Mouse (Mus musculus) urinary bladder, postnatal 10 days (tissue): ENCODE data around the gene Sarnp.

Source experiments
- DNase-seq: peaks from one replicate; pipeline ENCODE4 v3.0.0; 2022; ENCODE audit warnings: low spot score

Gene Sarnp

DNA sequence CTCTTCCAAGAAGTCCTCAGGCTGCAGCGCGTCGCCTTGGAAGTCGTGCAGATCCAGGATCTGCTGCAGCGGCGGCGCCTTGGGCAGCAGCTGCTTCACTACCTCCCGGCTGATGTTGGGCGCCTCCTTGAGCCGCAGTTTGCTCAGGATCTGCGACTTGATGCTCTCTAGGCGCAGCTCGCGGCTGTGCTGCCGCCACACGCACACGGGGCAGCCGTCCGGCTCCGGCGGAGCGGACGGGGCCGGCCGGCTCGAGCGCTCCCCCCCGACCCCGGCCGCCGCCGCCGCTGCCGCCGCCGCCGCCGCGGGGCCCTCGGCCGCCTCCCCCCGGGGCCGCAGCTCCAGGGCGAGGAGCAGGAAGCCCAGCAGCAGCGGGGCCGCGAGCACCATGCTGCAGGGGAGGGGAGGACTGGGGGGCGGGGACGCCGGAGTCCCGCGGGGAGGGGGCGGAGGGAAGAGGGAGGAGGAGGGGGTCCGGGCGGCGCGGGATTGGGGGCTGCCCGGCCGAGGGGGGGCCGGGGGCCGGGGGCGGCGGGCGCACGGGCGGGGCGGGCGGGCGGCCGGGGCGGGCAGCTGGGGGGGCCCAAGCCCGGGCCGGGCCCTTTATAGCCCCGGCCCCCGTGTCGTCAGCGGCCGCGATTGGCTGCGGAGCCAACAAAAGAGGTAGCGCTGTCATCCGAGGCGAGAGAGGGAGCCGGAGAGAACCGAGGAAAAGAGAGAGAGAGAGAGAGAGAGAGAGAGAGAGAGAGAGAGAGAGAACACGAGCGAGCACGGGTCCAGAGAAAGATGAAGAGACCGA is 74.4 kb downstream of the Sarnp start, which contains the start of gene Gdf11:
Gene Gdf11, minus strand, starts transcription at position 423 of the 799 bp plus-strand sequence.
- no peak for DNase-seq

DNA sequence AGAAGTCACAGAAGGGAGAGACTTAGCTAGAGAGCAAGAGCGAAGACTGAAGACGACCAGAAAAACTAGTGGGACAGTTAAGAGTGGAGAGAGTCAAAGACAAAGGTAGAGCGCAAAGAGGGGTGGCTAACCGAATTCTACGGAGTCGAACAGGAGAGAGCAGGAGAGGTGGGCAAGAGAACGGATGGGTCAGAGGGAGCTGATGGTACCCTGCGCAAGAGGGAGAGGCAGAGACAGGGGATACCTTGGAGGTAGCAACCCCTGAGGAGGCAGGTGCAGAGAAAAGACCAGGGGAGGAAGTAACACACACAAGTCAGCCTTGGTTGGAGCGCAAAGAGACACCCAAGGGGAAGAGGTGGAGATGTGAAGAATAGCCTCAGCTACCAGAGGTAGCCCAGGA is 75.1 kb downstream of the Sarnp start:
- DNase-seq = no peak

DNA sequence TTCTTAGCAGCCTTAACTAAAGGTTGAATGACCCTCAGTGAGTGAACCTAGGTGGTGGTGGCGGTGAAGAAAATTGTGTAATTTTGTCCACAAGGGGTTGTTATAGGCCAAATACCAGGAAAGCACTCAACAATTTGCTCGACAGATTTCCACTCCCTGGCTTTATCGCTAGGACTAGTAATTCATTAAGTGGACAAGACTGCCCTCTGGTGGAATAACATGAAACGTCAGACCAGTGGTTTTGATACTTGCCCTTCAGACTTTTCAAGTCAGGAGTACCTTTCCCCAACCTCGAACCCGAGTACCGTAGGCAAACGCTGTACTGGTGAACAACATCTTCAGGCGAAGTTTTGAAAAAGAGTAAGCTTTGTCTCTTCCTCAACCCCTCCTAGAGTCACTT is 78.3 kb downstream of the Sarnp start:
- no peak for DNase-seq

DNA sequence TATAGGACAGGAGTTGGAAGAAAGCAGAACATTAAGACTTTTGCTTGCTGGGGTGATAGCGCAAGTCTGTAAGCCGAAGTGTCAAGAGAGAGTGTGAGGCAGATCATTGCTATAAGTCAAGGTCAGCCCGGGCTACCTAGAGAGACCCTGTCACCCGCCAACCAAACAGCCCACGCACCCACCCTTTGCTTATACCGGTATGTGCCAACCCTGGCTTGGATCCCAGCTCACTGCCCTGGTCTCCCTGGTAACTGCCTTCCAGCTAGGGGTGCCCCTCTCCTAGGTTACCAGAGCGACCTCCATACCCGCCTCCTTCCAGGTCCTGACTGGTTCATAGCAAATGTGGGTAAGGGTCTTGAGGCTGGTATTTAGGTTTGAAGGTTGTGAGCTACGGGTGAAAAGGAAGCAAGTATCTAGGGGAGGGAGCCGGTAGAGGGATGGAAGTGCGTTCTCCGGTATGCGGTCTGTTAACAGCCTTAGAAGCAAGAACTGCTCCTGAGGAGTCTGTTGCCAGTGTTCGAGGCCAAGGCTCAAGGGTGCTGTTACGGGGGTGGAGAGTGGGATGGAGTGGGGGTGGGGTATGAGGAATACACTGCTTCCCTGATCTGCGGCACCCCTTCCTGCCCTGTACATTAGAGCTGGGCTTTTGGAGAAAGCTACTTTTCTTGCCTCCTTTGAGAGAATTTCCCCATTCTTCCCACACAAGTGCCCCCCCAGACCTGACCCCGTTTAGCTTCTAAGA is 79.0 kb downstream of the Sarnp start:
- no peak for DNase-seq

DNA sequence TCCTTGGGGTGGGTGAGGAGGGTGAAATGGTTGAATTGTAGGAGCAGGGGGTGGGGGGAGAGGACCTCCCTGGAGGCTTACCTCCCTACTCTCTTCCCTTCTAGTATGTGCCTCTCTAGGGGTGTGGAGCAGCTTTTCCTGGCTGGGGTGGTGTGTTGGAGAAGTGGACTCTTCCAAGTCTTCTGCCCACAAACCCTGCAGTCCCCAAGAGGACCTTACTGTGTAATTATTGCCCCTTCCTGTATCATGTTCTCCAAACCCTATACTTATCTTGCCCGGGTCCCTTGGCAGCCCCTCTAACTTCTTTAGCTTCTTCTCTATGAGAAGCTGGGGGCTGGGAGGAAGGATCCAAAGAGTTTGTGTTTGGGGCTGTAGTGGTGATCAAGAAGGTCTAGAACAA is 79.7 kb downstream of the Sarnp start:
- no peak for DNase-seq

DNA sequence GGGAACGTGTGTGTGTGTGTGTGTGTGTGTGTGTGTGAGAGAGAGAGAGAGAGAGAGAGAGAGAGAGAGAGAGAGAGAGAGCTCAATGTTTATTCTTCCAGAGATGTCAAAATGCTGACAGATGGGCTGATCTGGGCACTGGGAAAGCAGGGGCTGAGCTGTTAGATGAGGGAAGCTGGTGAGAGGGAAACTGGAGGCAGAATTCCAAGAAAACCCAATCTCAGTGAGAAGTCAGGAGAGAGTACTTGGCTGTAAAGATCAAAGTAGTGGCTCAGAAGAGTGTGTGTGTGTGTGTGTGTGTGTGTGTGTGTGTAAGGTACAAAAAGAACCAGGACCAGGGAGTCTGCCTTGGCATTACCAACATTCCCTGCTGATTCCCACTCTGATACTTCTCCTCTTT is 80.4 kb downstream of the Sarnp start:
- DNase-seq = no peak

DNA sequence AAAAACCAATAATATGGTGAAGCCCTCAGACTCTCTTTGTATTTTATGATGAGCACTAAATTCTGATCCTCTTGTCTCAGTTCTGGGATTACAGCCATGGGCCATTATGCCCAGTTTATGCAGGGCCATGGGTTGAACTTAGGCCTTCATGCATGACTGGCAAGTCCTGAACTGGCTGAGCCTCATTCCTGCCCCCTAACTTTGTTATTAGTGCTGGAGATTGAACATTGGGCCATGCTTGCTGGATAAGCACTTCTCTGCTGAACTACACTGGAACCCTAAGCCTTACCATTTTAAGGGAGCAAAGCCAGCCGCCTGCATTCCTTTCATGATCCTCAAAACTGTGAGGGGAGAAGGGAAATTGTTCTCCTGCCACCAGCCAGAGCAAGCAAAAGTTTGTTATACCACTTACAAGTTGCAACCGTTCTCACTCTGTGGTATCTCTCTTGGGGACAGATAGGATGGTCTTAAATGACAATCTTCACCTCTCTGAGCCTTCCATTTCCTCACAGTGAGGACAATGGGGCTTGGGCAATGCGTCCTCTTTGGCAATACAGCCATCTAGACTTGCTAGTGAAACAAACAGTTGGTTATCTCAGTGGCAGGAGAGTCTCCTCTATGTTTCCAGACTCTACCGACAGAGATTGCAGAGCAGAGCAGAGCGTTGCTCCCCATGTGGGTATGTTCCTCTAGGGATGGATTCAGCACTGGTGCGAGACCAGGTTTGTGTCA is 82.8 kb downstream of the Sarnp start:
- no peak for DNase-seq

DNA sequence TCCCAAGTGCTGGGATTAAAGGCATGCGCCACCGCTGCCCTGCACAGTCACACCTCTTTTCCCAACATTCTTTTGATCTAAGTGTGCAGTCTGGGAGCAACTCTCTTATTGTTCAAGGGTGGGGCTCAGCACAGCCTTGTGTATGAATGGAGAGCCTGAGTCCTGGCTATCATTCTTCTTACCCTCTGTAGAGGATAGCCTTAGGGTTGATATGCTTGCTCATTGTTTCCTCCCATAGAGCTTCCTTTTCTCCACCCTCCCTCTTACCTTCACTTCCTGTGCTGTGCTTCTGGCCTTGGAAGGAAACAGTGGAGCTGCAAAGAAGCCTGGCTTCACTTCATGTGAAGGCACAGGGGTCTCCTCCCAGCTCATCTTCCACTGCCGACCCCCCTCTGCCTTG is 83.6 kb downstream of the Sarnp start, which contains the start of gene Cd63:
Gene Cd63, plus strand, starts transcription at position 292 of the 400 bp plus-strand sequence.
- DNase-seq = no peak

DNA sequence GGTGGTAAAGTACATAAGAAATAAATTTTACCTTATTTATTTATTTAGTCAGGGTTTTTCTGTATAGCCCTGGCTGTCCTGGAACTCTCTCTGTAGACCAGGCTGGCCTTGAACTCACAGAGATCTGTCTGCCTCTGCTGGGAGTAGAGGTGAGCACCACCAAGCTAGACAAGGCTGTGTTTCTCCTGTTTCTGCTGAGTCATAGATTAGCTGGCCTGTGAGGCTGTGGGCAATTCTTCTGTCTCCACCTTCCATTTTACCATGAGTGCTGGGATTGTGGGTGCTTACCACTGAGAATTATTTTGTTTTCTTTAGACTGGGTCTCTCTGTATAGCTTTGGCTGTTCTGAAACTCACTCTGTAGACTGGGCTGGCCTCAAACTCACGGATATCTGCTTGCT is 84.3 kb downstream of the Sarnp start:
- no peak for DNase-seq

DNA sequence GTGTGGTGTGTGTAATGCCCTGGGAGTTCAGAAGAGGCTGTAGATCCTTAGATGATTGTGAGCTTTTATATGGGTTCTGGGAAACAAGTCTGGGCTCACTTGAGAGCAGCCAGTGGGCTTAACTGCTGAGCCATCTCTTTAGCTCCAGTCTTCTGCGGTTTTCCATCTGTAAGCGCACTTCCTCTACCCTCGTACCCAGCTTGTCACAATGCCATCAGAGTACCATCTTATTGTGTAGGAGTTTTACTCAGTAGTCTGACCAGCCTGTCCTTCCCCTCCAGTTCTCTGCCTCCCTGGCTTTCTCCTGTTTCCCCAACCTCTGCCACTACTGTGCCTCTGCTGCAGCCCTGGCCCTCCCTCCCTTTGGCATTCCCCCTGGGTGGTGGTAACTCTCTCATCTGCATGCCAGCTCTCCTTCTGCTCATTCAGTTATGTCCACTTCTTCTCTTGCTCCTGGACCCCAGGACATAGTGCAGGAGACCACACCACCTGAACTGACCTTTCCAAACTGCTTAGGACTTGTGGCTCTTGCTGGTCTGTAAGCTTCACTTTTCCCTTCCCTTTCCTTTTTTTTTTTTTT is 85.4 kb downstream of the Sarnp start:
- DNase-seq = no peak

DNA sequence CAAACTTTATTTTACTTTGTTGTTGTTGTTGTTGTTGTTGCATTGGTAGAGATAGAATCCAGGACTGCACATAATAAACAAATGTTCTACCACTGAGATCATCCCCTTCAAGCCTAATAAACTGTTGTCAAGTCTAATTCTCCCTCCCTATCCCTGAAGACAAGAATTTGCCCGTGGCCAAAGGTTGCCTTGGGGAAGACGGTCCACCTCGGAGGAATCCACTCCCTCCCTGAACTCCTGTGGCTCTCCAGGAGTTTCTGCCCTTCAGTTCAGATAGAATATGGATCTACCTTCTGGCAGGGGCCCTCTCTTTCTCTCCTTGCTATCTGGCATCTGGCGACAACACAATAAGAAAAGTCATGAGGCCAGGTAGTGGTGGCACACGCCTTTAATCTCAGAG is 87.7 kb downstream of the Sarnp start:
- DNase-seq = no peak

DNA sequence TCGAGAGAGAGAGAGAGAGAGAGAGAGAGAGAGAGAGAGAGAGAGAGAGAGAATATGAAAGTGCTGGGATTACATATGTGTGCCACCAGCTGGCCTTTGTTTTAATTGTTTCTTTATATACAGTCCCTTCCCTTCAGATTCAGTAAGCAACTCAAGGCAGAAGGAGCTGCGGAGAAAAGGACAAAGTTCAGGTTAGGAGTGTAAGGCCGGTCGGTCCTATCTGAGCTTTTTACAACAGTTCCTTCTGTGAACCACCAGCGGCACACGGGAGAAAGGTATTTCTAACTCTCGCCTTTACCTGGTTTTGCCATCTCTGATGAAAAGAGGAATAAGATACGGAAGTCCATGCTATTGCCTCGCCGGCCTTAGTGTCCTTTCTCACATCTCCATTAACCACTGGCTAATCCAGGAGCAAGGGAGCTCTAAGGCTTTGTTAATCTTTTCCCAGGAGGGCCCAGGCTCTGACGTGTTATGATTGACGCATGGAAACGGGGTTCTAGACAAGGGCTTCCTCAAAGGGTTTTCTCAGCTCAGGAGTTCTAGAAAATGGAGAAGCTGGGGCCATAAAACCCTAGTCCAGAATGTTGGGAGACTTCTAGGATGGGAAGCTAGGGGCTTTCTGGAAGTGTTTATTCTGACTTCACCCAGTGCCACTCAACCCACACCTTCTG is 91.8 kb downstream of the Sarnp start:
- DNase-seq = no peak

DNA sequence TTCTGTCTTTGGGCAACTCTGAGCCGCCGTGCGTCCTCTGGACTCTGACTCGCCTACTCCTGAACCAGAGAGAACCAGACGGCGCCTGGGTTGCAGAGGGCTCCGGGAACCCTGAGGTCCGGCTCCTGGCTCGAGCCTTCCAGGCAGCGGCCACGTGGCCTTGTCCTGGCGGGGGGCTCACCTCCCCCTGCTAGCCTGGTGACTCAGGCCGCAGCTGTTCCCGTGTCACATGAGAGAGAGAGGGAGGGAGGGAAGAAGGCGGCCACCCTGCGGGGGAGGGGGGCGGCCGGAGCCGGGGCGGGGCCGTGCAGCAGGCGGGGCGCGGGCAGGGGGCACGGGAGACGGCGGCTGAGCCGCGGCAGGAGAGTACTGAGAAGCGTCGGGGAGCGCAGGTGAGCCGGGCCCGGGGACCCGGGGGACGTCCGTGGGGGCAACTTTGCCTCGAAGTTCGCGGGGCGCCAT is 92.5 kb downstream of the Sarnp start:
- DNase-seq = peak; percentile 58

DNA sequence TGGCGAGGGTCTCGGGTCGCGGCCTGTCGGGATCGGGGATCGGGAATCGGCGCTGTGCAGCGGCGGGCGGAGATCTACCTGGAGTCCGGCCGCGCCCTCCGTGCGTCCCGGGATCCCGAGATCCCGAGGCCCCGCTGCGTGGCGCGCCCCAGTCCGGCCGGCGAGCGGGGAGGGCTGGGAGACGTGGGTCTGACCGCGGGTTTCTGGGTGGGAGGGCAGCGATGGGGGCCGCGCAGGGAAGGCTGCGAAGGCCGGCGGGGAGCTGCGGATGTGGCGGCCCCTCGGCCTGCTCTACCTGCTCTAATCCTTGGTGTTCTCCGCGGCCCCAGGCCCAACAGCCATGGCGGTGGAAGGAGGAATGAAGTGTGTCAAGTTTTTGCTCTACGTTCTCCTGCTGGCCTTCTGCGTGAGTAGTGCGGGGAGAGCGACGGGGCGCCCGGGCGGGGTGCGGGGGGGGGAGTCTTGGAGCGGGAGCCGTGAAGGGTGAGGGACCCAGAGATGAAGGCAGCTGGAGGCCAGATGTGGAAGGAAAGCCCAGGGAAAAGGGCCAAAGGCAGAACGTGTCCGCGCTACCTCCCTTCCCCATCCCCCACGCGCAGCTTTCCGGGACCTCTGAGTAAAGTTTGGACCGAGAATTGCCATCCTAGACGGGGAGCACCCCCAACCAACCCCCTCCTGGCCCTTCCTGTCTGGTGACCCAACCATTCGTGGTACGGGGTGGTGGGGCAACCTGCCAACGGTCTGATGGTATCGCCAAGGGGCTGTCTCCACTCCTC is 93.1 kb downstream of the Sarnp start:
- no peak for DNase-seq

DNA sequence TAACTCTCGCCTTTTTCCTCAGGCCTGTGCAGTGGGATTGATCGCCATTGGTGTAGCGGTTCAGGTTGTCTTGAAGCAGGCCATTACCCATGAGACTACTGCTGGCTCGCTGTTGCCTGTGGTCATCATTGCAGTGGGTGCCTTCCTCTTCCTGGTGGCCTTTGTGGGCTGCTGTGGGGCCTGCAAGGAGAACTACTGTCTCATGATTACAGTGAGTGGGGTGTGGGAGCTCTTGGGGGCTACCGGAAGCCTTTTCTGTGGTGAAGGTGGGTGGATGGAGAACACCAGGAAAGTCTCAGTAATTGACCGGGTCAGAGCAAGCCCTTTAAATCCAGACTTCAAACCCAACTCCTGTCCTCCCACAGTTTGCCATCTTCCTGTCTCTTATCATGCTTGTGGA is 94.3 kb downstream of the Sarnp start:
- no peak for DNase-seq

DNA sequence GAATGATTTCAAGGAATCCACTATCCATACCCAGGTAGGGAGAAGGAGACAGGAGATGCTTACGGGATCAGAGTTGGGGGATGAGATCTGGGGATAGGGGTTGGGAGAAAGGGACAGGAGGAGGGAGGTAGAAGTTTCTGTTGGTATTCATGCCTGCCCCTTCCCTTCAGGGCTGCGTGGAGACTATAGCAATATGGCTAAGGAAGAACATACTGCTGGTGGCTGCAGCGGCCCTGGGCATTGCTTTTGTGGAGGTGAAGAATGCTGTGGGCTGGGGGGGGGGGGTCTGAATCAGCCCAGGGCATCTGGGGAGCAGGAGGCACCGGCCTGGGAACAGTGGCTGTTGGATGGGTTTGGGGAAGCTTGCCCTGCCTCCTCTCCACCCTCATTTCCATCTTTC is 95.1 kb downstream of the Sarnp start:
- no peak for DNase-seq

DNA sequence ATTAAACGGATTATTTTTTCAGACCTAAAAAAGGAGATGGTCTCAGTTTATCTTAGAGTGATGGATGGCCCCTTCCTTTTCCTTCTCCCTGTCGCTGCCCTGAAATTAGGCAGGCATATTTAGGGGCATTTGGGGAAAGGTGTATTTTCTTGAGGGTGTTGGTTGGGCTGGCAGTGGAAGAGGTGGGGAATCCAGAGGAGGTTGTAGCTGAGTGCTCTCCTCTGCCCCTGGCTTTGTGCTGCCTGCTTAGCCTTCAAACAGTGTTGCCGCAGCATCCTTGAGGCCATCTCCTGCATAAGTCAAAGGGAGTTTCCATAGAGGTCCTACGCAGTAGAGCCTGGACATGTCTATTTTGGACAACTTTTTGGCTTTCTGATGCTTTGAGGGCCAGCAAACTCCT is 95.7 kb downstream of the Sarnp start:
- DNase-seq = no peak

DNA sequence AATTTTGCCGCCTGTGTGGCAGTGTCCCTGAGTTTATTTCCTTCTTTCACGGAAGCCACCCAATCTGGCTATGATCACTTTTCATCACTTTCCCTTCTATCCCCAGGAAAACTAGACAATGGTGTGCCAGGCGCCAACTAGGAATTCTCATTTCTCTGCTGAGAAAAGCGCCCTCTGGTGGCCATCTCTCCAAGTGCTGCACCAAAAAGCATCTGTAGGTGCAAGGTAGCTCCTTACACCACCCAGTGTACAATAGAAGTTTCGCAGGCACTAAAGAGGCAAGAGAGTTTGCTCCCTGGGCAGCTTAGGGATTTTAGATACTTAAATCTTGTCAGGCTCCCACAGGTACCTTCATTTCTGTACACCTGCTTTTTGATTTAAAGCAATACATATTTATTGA is 96.1 kb downstream of the Sarnp start:
- DNase-seq = peak; percentile 73

DNA sequence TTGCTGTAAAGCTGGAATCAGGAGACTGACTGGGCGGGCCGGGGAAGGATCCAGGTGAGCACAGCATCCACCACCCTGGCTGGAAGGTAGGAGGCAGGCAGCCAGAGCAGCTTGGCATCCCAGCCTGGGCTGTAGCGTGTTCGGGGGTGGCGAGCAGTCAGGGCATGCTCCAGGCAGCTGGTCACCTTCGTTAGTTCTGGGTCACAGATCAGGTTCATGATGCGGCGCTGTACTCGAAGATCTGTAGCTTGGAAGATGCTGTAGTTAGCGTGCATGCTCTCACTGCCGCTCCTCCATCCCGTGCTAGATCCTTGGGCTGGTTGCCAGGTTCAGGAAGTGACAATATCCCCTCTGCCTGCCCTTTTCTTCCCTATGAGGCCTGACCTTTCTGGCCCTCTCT is 96.6 kb downstream of the Sarnp start:
- DNase-seq = no peak

DNA sequence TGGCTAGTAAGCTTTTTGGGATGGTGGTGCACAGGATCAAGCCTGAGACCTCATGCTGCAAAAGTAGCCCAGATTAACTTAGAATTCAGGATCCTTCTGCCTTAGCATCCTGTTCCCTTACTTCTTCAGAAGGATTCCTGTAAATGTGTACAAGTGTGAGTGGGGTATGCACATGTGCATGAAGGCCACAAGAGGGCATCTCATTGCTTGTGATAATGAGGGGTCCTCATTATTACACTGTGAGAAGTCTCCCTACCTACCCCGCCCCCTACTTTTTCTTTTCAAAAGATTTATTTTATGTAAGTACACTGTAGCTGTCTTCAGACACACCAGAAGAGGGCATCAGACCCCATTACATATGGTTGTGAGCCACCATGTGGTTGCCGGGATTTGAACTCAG is 98.4 kb downstream of the Sarnp start:
- DNase-seq = no peak

DNA sequence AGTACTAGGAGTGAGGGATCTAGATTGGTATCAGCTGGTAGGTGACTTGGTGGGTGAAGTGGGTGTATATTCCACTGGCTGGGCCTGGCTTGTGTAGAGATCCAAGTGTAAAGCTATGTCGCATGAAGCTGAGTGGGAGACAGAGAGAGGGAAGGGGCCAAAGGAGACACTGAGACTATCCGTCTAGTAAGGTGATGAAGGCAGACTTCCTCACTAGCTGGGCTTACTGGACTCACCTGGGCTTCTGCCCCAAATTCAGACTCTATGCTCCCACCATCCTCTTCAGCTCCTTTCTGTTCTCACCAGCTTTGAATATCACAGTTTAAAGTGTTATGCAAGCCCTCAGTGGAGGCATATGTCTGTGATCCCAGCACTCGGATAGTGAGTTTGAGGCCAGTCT is 99.5 kb downstream of the Sarnp start:
- DNase-seq = no peak
